Mouse (Mus musculus): ENCODE measurements around the gene Pacrg.

DNA sequence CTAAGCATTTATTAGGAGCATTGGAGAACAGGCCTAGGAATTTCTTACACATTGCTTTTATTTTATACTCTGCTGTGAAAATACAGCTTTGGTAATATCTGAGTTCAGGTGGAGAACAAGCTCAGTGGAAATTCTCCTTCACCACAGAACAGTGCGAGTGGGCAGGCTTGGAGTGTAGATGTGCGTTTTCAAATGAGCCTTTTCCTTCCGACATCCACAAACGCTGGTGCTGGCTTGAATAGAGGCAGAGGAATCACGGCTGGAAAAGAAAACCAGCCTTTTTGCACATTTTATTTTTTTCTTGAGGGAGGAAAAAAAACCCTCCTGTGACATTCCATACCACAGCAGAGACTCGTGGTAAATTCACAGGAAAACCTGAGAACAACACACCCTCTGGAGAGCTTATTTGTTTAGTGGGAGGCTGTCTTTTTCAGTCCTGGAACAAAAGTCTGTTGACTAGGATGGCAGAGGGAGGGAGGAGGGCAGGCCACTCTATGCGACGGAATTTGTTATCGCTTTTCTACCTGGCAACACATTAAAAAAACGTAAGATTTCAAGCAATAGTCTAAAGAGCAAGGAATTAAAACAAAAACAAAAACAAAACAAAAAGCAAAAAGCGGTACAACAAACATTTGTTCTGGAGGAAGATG is 320.5 kb downstream of the Pacrg start:
- no peak for TF ChIP-seq CTCF (IDR thresholded peaks at IDR 0.05; ENCODE audit: control insufficient read depth, insufficient read depth, insufficient replicate concordance, low read depth, low read length)
- TF ChIP-seq POLR2A (IDR thresholded peaks at IDR 0.05; ENCODE audit: control insufficient read depth, low read depth, low read length) = no peak
